Mouse (Mus musculus) frontal cortex, adult (tissue): Measurements from ENCODE around the gene Cyp2d9.
"Not testable (repeated sequence)": the region's sequence is repeated elsewhere in the genome, so short reads cannot be mapped to it uniquely, and the experiment has no call there.

Experiments
- ATAC-seq: cut with Nextera tagmentation; 2 replicates; pipeline ENCODE4 v1.9.2; 2017; ENCODE audit warnings: mild to moderate bottlenecking, moderate library complexity, mixed read lengths; ENCODE audit not compliant: low TSS enrichment

The Cyp2d9 gene

DNA sequence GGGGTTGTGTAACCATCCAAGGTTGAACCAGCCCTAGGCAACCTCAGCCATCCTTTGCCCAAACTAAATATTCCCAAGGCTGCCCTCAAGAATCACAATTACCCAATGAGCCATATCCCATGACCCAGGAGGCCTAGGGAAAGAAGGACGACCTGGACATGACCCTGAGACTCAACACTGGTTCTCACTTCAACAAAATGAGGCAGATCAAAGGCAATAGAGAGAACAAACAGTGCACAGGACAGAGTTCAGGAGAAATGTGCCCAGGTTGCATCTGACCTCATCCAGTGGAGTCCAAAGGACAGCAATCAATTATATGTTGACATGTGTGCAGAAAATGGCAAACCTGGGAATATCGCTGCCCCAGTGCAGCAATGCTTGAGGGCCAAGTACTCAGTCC lies 16.8 kb downstream of the Cyp2d9 start:
- ATAC-seq: not testable (repeated sequence)

DNA sequence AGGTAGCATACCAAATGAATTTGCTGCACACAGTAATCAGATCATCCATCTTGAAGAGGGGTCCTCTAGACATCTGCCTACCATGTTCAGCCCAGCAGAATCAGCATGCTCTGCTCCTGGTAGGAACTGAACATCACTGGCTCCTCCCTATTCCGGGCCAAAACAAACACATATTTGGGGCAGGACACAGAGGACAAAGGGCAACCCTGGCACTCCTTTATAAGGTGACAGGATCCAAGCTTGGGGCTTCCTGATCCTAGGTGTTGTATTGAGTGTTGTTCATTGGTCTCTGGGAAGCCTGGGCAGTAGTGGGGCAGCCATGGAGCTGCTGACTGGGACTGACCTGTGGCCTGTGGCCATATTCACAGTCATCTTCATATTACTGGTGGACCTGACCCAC lies 18.9 kb downstream of the Cyp2d9 start:
- not testable (repeated sequence) for ATAC-seq

DNA sequence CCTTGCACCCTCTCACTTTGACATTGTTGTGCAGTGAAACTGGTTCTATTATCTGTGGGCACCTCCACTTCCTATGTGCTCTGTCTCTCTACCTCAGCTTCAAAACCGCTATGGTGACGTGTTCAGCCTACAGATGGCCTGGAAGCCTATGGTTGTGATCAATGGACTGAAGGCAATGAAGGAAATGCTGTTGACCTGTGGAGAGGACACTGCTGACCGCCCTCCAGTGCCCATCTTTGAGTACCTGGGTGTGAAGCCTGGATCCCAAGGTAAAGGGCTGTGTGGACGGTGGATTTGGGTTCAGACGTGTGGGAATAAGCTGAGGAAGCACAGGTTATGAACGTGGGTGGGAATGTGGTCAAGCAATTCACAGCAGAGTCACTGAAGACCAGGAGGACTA lies 20.3 kb downstream of the Cyp2d9 start:
- ATAC-seq: not testable (repeated sequence)

DNA sequence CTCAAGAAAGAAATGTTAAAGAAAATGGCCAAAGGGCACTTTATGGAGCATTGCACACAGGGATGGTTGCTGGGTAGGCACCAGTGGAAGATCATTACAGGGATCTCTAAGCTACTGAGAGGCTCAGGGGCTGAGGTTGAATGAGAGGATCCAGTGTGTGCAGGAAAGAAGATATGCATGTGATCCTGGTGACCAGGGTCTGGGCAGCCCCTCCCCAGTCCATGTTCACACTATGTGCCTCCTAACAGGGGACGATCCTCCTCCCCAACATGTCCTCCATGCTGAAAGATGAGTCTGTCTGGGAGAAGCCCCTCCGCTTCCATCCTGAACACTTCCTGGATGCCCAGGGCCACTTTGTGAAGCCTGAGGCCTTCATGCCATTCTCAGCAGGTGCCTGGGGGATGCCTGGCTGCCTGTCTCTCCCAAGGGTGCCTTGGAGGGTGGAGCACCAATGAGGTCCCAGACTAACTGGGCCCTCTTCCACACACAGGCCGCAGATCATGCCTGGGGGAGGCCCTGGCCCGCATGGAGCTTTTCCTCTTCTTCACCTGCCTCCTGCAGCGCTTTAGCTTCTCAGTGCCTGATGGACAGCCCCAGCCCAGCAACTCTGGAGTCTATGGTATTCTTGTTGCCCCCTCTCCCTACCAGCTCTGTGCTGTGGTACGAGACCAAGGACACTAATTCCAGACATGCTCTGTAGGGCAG lies 23.0 kb downstream of the Cyp2d9 start:
- ATAC-seq: not testable (repeated sequence)

DNA sequence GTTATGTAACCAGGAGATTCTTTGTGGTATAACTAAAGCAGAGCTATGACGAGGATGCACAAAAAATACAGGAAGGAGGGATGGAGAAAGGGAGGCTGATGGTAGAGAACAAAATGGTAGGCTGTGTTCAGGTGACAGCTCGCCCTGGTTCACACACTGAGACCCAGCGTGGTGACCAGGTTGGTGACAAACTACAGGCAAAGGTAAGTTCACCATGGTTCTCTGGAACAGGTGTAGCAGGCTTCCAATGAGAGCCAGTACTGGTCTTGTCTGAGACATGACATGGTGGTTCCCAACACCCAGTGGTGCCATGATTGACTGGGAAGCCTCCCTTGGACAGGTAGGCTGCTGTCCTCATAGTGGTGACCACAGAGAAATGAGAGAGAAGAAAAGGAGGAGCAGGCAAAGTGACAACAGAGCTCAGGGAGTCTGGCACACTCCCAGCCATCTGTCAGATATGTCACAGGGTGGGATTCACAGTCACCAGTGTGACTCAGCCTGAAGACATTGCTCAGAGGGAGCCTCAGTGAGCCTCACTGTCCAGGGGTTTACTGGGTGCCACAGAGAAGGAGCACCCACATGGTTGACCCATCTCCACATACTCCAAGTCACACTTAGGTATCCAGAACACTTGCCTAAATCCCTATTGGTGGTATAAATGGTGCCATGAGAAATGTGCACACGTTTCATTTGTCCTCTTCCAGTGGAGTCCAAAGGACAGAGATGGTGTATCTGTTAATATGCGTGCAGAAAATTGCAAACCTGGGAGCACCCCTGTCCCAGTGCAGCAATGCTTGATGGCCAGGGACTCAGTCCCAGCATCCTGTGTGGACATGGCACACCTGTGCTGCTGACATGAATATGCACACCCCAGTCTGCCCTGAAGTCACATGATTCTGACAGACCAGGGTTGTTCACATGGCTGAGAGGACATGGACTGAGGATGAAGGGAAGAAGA lies 24.1 kb downstream of the Cyp2d9 start:
- no peak for ATAC-seq

DNA sequence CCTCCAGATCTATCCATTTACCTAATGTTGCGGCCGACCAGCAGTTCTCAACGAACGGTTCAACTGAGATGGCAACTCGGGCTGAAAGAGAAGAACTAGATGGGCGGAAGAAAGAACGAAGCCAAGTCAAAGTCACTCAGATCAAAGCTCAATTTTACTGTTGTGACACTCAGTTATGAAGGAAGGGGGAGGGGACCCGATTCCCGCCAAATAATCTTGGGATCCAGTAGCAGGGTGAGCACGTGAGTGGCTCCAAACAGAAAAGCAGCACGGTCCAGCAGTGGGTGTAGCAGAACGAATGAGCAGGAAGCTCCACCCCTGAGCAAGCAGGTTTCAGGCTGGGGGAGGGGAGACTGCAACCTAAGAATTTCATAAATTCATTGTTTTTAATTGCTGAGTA lies 26.0 kb downstream of the Cyp2d9 start:
- not testable (repeated sequence) for ATAC-seq

DNA sequence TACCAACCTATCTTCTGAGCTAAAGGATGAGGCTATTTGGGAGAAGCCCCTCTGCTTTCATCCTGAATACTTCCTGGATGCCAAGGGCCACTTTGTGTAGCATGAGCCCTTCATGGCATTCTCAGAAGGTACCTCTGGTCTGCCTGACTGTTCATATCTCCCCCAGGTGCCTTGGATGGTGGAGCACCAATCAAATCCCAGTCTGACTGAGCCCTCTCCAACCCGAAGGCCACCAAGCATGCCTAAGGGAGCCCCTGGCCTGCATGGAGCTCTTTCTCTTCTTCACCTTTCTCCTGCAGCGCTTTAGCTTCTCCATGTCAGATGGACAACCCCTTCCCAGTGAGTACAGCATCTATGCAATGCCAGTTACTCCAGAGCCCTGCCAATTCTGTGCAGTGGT lies 31.5 kb downstream of the Cyp2d9 start:
- no peak for ATAC-seq

DNA sequence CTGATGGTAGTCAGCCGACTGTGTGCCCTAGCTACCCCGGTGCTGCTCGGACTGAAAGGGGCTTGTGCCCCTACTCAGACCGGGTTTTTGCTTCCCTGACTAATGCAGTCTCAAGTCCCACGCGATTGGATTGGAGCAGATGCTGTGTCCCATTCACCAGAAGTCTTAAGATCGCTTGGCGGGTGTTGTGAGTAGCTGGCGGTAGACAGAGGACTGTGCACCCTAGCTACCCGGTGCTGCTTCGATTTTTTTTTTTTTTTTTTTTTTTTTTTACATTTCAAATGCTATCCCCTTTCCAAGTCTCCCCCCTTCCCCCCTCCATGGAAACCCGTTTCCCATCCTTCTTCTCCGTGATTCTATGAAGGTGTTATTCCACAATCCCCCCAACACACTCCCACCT lies 61.0 kb downstream of the Cyp2d9 start:
- not testable (repeated sequence) for ATAC-seq
